Comparison of ENCODE assay signal across 8 mouse cellular contexts in the genomic region with DNA sequence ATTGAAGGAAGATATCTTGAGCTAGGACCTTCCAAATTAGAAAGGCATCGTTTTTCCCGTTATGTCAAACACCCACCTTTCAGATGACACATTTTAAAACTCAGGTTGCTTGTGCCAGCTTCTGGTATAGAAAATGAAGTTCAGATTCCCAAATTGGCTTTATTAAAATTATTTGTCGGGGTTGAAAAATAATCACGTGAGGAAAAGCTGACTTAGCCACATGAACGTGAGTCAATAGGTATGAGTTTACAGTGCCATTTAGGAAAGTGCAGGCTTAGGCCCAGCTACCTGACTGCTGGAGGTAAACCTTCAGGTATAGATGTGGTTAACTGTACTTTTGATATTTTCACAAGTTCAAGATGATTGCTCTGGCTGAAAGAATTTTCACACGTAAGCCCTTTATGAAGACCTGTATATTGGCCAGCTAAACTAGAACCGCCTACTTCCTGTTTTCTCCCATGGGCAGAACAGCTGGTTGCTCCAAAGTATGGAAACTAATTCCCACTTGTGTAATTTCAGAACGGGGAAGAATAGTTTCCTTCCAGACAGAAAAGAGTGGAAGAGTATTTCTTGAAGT. TPM values are rescaled to one million over a fixed set of nuclear protein-coding genes. Genes with fewer than 3 reads are reported as not detected.
DNase-seq lines count a peak whose midpoint lies in the region; ATAC-seq lines count a peak whose summit lies in the region.

No protein-coding gene starts in this region.

- H3K9me3 ChIP-seq in lung, embryonic 15.5 days, result no peaks in the 10 kb centered on the region
- H3K9me3 ChIP-seq in embryonic facial prominence, embryonic 13.5 days, result no peaks in the 10 kb centered on the region
- no peaks in the 10 kb centered on the region for H3K9me3 ChIP-seq in midbrain, embryonic 16.5 days (replicated peaks; ENCODE audit: control insufficient read depth, low read length, poor library complexity, severe bottlenecking)

- H3K36me3 ChIP-seq in lung, embryonic 15.5 days, result peaks cover 23% of the 10 kb centered on the region; the same call in 1 of the 2 replicates
- H3K36me3 ChIP-seq in embryonic facial prominence, embryonic 13.5 days, result peaks cover 28% of the 10 kb centered on the region
- no peaks in the 10 kb centered on the region for H3K36me3 ChIP-seq in midbrain, embryonic 16.5 days (ENCODE audit: control insufficient read depth, insufficient read depth, low read length)

- H3K4me1 ChIP-seq in lung, embryonic 15.5 days, result peaks cover 25% of the 10 kb centered on the region
- H3K4me1 ChIP-seq in embryonic facial prominence, embryonic 13.5 days, result peaks cover 24% of the 10 kb centered on the region
- H3K4me1 ChIP-seq in midbrain, embryonic 16.5 days (ENCODE audit: control insufficient read depth, insufficient read depth, low read length), result peaks cover 28% of the 10 kb centered on the region

- H3K4me3 ChIP-seq in lung, embryonic 15.5 days, result peak overlapping the region; percentile 84
- peak overlapping the region; percentile 82 for H3K4me3 ChIP-seq in embryonic facial prominence, embryonic 13.5 days
- peak overlapping the region; percentile 61 for H3K4me3 ChIP-seq in midbrain, embryonic 16.5 days (ENCODE audit: low read depth, low read length)

- peak overlapping the region; percentile 79 for H3K9ac ChIP-seq in lung, embryonic 15.5 days
- peak overlapping the region; percentile 89 for H3K9ac ChIP-seq in embryonic facial prominence, embryonic 13.5 days
- peak overlapping the region; percentile 57 for H3K9ac ChIP-seq in midbrain, embryonic 16.5 days (ENCODE audit: low read depth, low read length)

- WGBS in lung, embryonic 15.5 days, result 13% methylated on average over 8 of the region's 8 CpGs
- WGBS in embryonic facial prominence, embryonic 13.5 days, result 12% methylated on average over 8 of the region's 8 CpGs
- WGBS in midbrain, embryonic 16.5 days, result 25% methylated on average over 8 of the region's 8 CpGs

- DNase-seq in lung, adult 18-20 months, result no peak
- peak; percentile 55 for DNase-seq in induced T-regulatory cell, adult 2 months (ENCODE audit: low read depth)
- DNase-seq in left cerebral cortex, adult 9 months (ENCODE audit: low spot score in 2 of 2), result no peak
- no peak for DNase-seq in urinary bladder, postnatal 4 days (ENCODE audit: low spot score in 2 of 2)

- H3K27ac ChIP-seq in lung, embryonic 15.5 days, result peak overlapping the region; percentile 94
- peak overlapping the region; percentile 90; the same call in 1 of the 2 replicates for H3K27ac ChIP-seq in embryonic facial prominence, embryonic 13.5 days
- peak overlapping the region; percentile 82 for H3K27ac ChIP-seq in midbrain, embryonic 16.5 days (ENCODE audit: low read length)

- no peak for ATAC-seq in lung, embryonic 15.5 days (ENCODE audit: borderline replicate concordance, extremely low read depth, low FRiP score, low TSS enrichment)
- no peak for ATAC-seq in embryonic facial prominence, embryonic 13.5 days (ENCODE audit: insufficient number of reproducible peaks, insufficient read depth, low FRiP score, low TSS enrichment, low read depth)
- no peak for ATAC-seq in midbrain, embryonic 16.5 days
- no peak for ATAC-seq in frontal cortex, adult (ENCODE audit: low TSS enrichment)

- H3K27me3 ChIP-seq in lung, embryonic 15.5 days, result no peaks in the 10 kb centered on the region
- no peaks in the 10 kb centered on the region for H3K27me3 ChIP-seq in embryonic facial prominence, embryonic 13.5 days
- no peaks in the 10 kb centered on the region for H3K27me3 ChIP-seq in midbrain, embryonic 16.5 days (ENCODE audit: control insufficient read depth, insufficient read depth, low read depth, low read length)

- H3K4me2 ChIP-seq in lung, embryonic 15.5 days, result peak overlapping the region; percentile 63
- peak overlapping the region; percentile 65 for H3K4me2 ChIP-seq in embryonic facial prominence, embryonic 13.5 days
- H3K4me2 ChIP-seq in midbrain, embryonic 16.5 days (ENCODE audit: low read length), result peak overlapping the region; percentile 65

RNA-seq across cellular contexts. Expression of gene Nbr1, which starts 1.5 kb away (rescaled TPM):
- 66.1 and 73.1 TPM in 2 replicates for polyA plus RNA-seq in lung, embryonic 15.5 days (2015; fragmentation: Nextera tagmentation; extraction: Ambion mirVana)
- 77.1 and 80.7 TPM in 2 replicates for polyA plus RNA-seq in embryonic facial prominence, embryonic 13.5 days (2015; fragmentation: Nextera tagmentation; extraction: Ambion mirVana)
- 98.4 and 108 TPM in 2 replicates for polyA plus RNA-seq in midbrain, embryonic 16.5 days (2015; fragmentation: Nextera tagmentation; extraction: Ambion mirVana)

RNA-seq across cellular contexts. Expression of gene Brca1, which starts 1.7 kb away (rescaled TPM):
- polyA plus RNA-seq in lung, embryonic 15.5 days (2015; fragmentation: Nextera tagmentation; extraction: Ambion mirVana), result 14.1 and 17.7 TPM in 2 replicates
- polyA plus RNA-seq in embryonic facial prominence, embryonic 13.5 days (2015; fragmentation: Nextera tagmentation; extraction: Ambion mirVana), result 10.6 and 14.8 TPM in 2 replicates
- polyA plus RNA-seq in midbrain, embryonic 16.5 days (2015; fragmentation: Nextera tagmentation; extraction: Ambion mirVana), result 1.9 TPM in 2 replicates

RNA-seq across cellular contexts. Expression of gene Tmem106a, which starts 28.6 kb away (rescaled TPM):
- 3.6 and 5.5 TPM in 2 replicates for polyA plus RNA-seq in lung, embryonic 15.5 days (2015; fragmentation: Nextera tagmentation; extraction: Ambion mirVana)
- polyA plus RNA-seq in embryonic facial prominence, embryonic 13.5 days (2015; fragmentation: Nextera tagmentation; extraction: Ambion mirVana), result 3.6 and 3.8 TPM in 2 replicates
- polyA plus RNA-seq in midbrain, embryonic 16.5 days (2015; fragmentation: Nextera tagmentation; extraction: Ambion mirVana), result 2.2 and 3.2 TPM in 2 replicates

RNA-seq across cellular contexts. Expression of gene Gm11634, which starts 45.6 kb away (rescaled TPM):
- polyA plus RNA-seq in lung, embryonic 15.5 days (2015; fragmentation: Nextera tagmentation; extraction: Ambion mirVana), result not detected in 2 replicates
- not detected in 2 replicates for polyA plus RNA-seq in embryonic facial prominence, embryonic 13.5 days (2015; fragmentation: Nextera tagmentation; extraction: Ambion mirVana)
- not detected in 2 replicates for polyA plus RNA-seq in midbrain, embryonic 16.5 days (2015; fragmentation: Nextera tagmentation; extraction: Ambion mirVana)
